Mouse (Mus musculus) MEL (cell line): ENCODE results near the gene Osbp.

Experiments used
- CHD2 ChIP-seq: IDR thresholded peaks from 2 replicates; pipeline ENCODE4 v1.6.1; 2011; ENCODE audit warnings: low read length, improper control_type of control experiment
- CTCF ChIP-seq, 3 experiments: IDR thresholded peaks in 2 of 3; conservative IDR thresholded peaks in 1 of 3; 2 replicates each; pipeline ENCODE4 v1.5.1; 2011 to 2012; ENCODE audit warnings: low read length in 3 of 3, low read depth in 2 of 3, mild to moderate bottlenecking in 2 of 3, improper control_type of control experiment in 1 of 3, inconsistent platforms in 1 of 3, mixed read lengths in 1 of 3, moderate library complexity in 1 of 3; ENCODE audit not compliant: control insufficient read depth in 1 of 3, insufficient read depth in 1 of 3, poor library complexity in 1 of 3, severe bottlenecking in 1 of 3
- ELF1 ChIP-seq: IDR thresholded peaks from 2 replicates; pipeline ENCODE4 v1.6.1; 2014; ENCODE audit warnings: low read depth, mild to moderate bottlenecking, inconsistent platforms, low read length, improper control_type of control experiment, moderate library complexity
- ETS1 ChIP-seq: IDR thresholded peaks from 2 replicates; pipeline ENCODE4 v1.6.1; 2012; ENCODE audit warnings: low read depth, mild to moderate bottlenecking, inconsistent platforms, low read length, improper control_type of control experiment, moderate library complexity
- MAFK ChIP-seq: IDR thresholded peaks from 2 replicates; pipeline ENCODE4 v1.6.1; 2011; ENCODE audit warnings: low read depth, mild to moderate bottlenecking, low read length, improper control_type of control experiment, borderline replicate concordance
- MAZ ChIP-seq: IDR thresholded peaks from 2 replicates; pipeline ENCODE4 v1.6.1; 2012; ENCODE audit warnings: low read depth, mild to moderate bottlenecking, inconsistent platforms, low read length, improper control_type of control experiment
- MEF2A ChIP-seq: IDR thresholded peaks from 2 replicates; pipeline ENCODE4 v1.6.1; 2014; ENCODE audit warnings: low read depth, mild to moderate bottlenecking, inconsistent platforms, low read length, improper control_type of control experiment; ENCODE audit not compliant: poor library complexity, insufficient replicate concordance, severe bottlenecking; ENCODE audit errors: extremely low read depth
- POLR2A ChIP-seq, 2 experiments: IDR thresholded peaks; 2 replicates each; pipeline ENCODE4 v1.6.1; 2011 to 2012; ENCODE audit warnings: low read length in 2 of 2, mild to moderate bottlenecking in 2 of 2, control low read depth in 1 of 2, improper control_type of control experiment in 1 of 2, low read depth in 1 of 2, moderate library complexity in 1 of 2; ENCODE audit not compliant: control insufficient read depth in 1 of 2, insufficient read depth in 1 of 2, poor library complexity in 1 of 2
- POLR2AphosphoS2 ChIP-seq: IDR thresholded peaks from 2 replicates; pipeline ENCODE4 v1.6.1; 2011; ENCODE audit warnings: low read length, improper control_type of control experiment
- SMC3 ChIP-seq: IDR thresholded peaks from 2 replicates; pipeline ENCODE4 v1.6.1; 2011; ENCODE audit warnings: low read depth, low read length, improper control_type of control experiment
- TCF12 ChIP-seq: IDR thresholded peaks from 2 replicates; pipeline ENCODE4 v1.6.1; 2014; ENCODE audit warnings: low read depth, mild to moderate bottlenecking, inconsistent platforms, low read length, improper control_type of control experiment, moderate library complexity
- USF2 ChIP-seq, 2 experiments: IDR thresholded peaks; 2 replicates each; pipeline ENCODE4 v1.6.1; 2011 to 2012; ENCODE audit warnings: improper control_type of control experiment in 2 of 2, low read length in 2 of 2, borderline replicate concordance in 1 of 2, inconsistent platforms in 1 of 2, low read depth in 1 of 2, mild to moderate bottlenecking in 1 of 2; ENCODE audit not compliant: insufficient read depth in 1 of 2

GRCm38 (mm10) chr19:11987841-11988240, 22.1 kb downstream of the Osbp start:
- TF ChIP-seq CTCF (IDR thresholded peaks at IDR 0.05 in 2 of 3, conservative IDR thresholded peaks at IDR 0.05 in 1 of 3; ENCODE audit: control insufficient read depth in 1 of 3, insufficient read depth in 1 of 3, low read depth in 2 of 3, low read length in 3 of 3, poor library complexity in 1 of 3, severe bottlenecking in 1 of 3) (no peak), CHD2 (no peak), MAZ (no peak), TCF12 (no peak), SMC3 (no peak), USF2 (IDR thresholded peaks at IDR 0.05; ENCODE audit: borderline replicate concordance in 1 of 2, insufficient read depth in 1 of 2, low read depth in 1 of 2, low read length in 2 of 2) (no peak), ETS1 (no peak), MAFK (no peak), MEF2A (no peak), ELF1 (no peak), POLR2AphosphoS2 (no peak), POLR2A (IDR thresholded peaks at IDR 0.05; ENCODE audit: control insufficient read depth in 1 of 2, insufficient read depth in 1 of 2, low read depth in 1 of 2, low read length in 2 of 2, poor library complexity in 1 of 2) (no peak)
